Mouse (Mus musculus): ENCODE results near the gene Hs1bp3. TPM values are rescaled to one million over a fixed set of nuclear protein-coding genes. Genes with fewer than 3 reads are reported as not detected.

Gene Hs1bp3
- total and polyA plus RNA-seq, 2 experiments from 2014 or later = 3.8 to 5.5 TPM

- Histone ChIP-seq H3K27me3 (ENCODE audit: insufficient read depth, low read length) (no peaks in the 10 kb centered on the region), H3K27ac (peak overlapping the region; percentile 67), H3K9me3 (ENCODE audit: low read length) (no peaks in the 10 kb centered on the region), H3K4me1 (ENCODE audit: insufficient read depth, low read length) (0 out of 2 replicates have a peak, but pooled peaks cover 3% of the 10 kb centered on the region), H3K4me2 (ENCODE audit: low read depth, low read length) (no peak overlapping the region), H3K36me3 (ENCODE audit: insufficient read depth, low read length) (no peaks in the 10 kb centered on the region), H3K9ac (replicated peaks; ENCODE audit: low read length) (no peak overlapping the region), H3K4me3 (ENCODE audit: low read length) (no peak overlapping the region)
- ATAC-seq (peak; percentile 92), DNase-seq (ENCODE audit: low spot score) (peak; percentile 90)
- peak; percentile 48 for TF ChIP-seq CTCF (IDR thresholded peaks at IDR 0.05; ENCODE audit: low read depth)
- WGBS = 16% methylated on average over 5 of the region's 5 CpGs
Measured at GRCm38 (mm10) chr12:8357449-8357848, 44.2 kb downstream of the Hs1bp3 start.

GRCm38 (mm10) chr12:8358344-8358966, 45.2 kb downstream of the Hs1bp3 start:
- DNase-seq (ENCODE audit: low spot score) (no peak), ATAC-seq (no peak)
- no peaks in the 10 kb centered on the region for H3K36me3 ChIP-seq (ENCODE audit: insufficient read depth, low read length)
- no peak for TF ChIP-seq CTCF (IDR thresholded peaks at IDR 0.05; ENCODE audit: low read depth)
- H3K4me3 ChIP-seq (ENCODE audit: low read length) = no peak overlapping the region
- H3K27ac ChIP-seq = peak overlapping the region; percentile 67; the same call in 1 of the 2 replicates
- no peak overlapping the region for H3K4me2 ChIP-seq (ENCODE audit: low read depth, low read length)
- H3K9ac ChIP-seq (replicated peaks; ENCODE audit: low read length) = no peak overlapping the region
- 0 out of 2 replicates have a peak, but pooled peaks cover 3% of the 10 kb centered on the region for H3K4me1 ChIP-seq (ENCODE audit: insufficient read depth, low read length)
- 77% methylated on average over 5 of the region's 5 CpGs for WGBS
- no peaks in the 10 kb centered on the region for H3K9me3 ChIP-seq (ENCODE audit: low read length)
- no peaks in the 10 kb centered on the region for H3K27me3 ChIP-seq (ENCODE audit: insufficient read depth, low read length)

GRCm38 (mm10) chr12:8359418-8360112, 46.3 kb downstream of the Hs1bp3 start:
- H3K36me3 ChIP-seq (ENCODE audit: insufficient read depth, low read length) = no peaks in the 10 kb centered on the region
- no peak overlapping the region for H3K4me3 ChIP-seq (ENCODE audit: low read length)
- no peaks in the 10 kb centered on the region for H3K9me3 ChIP-seq (ENCODE audit: low read length)
- H3K4me1 ChIP-seq (ENCODE audit: insufficient read depth, low read length) = peaks cover 3% of the 10 kb centered on the region; the same call in 1 of the 2 replicates
- no peak overlapping the region for H3K4me2 ChIP-seq (ENCODE audit: low read depth, low read length)
- no peak for TF ChIP-seq CTCF (IDR thresholded peaks at IDR 0.05; ENCODE audit: low read depth)
- H3K27ac ChIP-seq = no peak overlapping the region
- 98% methylated on average over 3 of the region's 3 CpGs for WGBS
- H3K9ac ChIP-seq (replicated peaks; ENCODE audit: low read length) = no peak overlapping the region
- DNase-seq (ENCODE audit: low spot score) (no peak), ATAC-seq (no peak)
- H3K27me3 ChIP-seq (ENCODE audit: insufficient read depth, low read length) = no peaks in the 10 kb centered on the region

- H3K4me3 ChIP-seq (ENCODE audit: low read length) = no peak overlapping the region
- H3K27ac ChIP-seq = no peak overlapping the region
- WGBS = 73% methylated on average over 5 of the region's 5 CpGs
- no peaks in the 10 kb centered on the region for H3K9me3 ChIP-seq (ENCODE audit: low read length)
- H3K36me3 ChIP-seq (ENCODE audit: insufficient read depth, low read length) = no peaks in the 10 kb centered on the region
- no peak for TF ChIP-seq CTCF (IDR thresholded peaks at IDR 0.05; ENCODE audit: low read depth)
- no peak overlapping the region for H3K4me2 ChIP-seq (ENCODE audit: low read depth, low read length)
- no peaks in the 10 kb centered on the region for H3K27me3 ChIP-seq (ENCODE audit: insufficient read depth, low read length)
- no peak overlapping the region for H3K9ac ChIP-seq (replicated peaks; ENCODE audit: low read length)
- ATAC-seq (no peak), DNase-seq (ENCODE audit: low spot score) (no peak)
- H3K4me1 ChIP-seq (ENCODE audit: insufficient read depth, low read length) = peaks cover 3% of the 10 kb centered on the region; the same call in 1 of the 2 replicates
Measured at GRCm38 (mm10) chr12:8361866-8362265, 48.6 kb downstream of the Hs1bp3 start.

- H3K27me3 ChIP-seq (ENCODE audit: insufficient read depth, low read length) = no peaks in the 10 kb centered on the region
- no peak overlapping the region for H3K4me2 ChIP-seq (ENCODE audit: low read depth, low read length)
- DNase-seq (ENCODE audit: low spot score) = no peak
- no peak overlapping the region for H3K9ac ChIP-seq (replicated peaks; ENCODE audit: low read length)
- no peak overlapping the region for H3K27ac ChIP-seq
- H3K36me3 ChIP-seq (ENCODE audit: insufficient read depth, low read length) = no peaks in the 10 kb centered on the region
- ATAC-seq = no peak
- no peak overlapping the region for H3K4me3 ChIP-seq (ENCODE audit: low read length)
- no peak for TF ChIP-seq CTCF (IDR thresholded peaks at IDR 0.05; ENCODE audit: low read depth)
- peaks cover 3% of the 10 kb centered on the region; the same call in 1 of the 2 replicates for H3K4me1 ChIP-seq (ENCODE audit: insufficient read depth, low read length)
- WGBS = 75% methylated on average over 7 of the region's 7 CpGs
- H3K9me3 ChIP-seq (ENCODE audit: low read length) = no peaks in the 10 kb centered on the region
Measured at GRCm38 (mm10) chr12:8362400-8362799, 49.2 kb downstream of the Hs1bp3 start.

- Histone ChIP-seq H3K4me2 (ENCODE audit: low read depth, low read length) (no peak overlapping the region), H3K27me3 (ENCODE audit: insufficient read depth, low read length) (no peaks in the 10 kb centered on the region), H3K36me3 (ENCODE audit: insufficient read depth, low read length) (no peaks in the 10 kb centered on the region), H3K9ac (replicated peaks; ENCODE audit: low read length) (no peak overlapping the region), H3K27ac (no peak overlapping the region), H3K4me3 (ENCODE audit: low read length) (no peak overlapping the region), H3K9me3 (ENCODE audit: low read length) (no peaks in the 10 kb centered on the region), H3K4me1 (ENCODE audit: insufficient read depth, low read length) (no peaks in the 10 kb centered on the region; the same call in 1 of the 2 replicates)
- ATAC-seq = peak; percentile 85
- 19% methylated on average over 6 of the region's 6 CpGs for WGBS
- TF ChIP-seq CTCF (IDR thresholded peaks at IDR 0.05; ENCODE audit: low read depth) = no peak
- DNase-seq (ENCODE audit: low spot score) = peak; percentile 35
Measured at GRCm38 (mm10) chr12:8364321-8364838, 51.1 kb downstream of the Hs1bp3 start.

All from hindbrain, postnatal 0 days (tissue).